Mouse (Mus musculus): ENCODE results near the gene Slc45a2. TPM values are rescaled to one million over a fixed set of nuclear protein-coding genes. Genes with fewer than 3 reads are reported as not detected.
"Not testable (repeated sequence)": the region's sequence is repeated elsewhere in the genome, so short reads cannot be mapped to it uniquely, and the experiment has no call there.

Gene Slc45a2
- total RNA-seq (2021), result not detected
- long read RNA-seq, result 0 reads

- DNase-seq (ENCODE audit: low spot score in 2 of 2), result no peak
Observed at GRCm38 (mm10) chr15:11000421-11000820, at the start of gene Slc45a2. Slc45a2 (plus strand) TSS chr15:11000721.

- no peak for DNase-seq (ENCODE audit: low spot score in 2 of 2)
Observed at GRCm38 (mm10) chr15:10951951-10952759, 48.4 kb upstream of the Slc45a2 start, which contains the start of gene C1qtnf3. C1qtnf3 (plus strand) TSS chr15:10952332.

GRCm38 (mm10) chr15:10952760-10953305 lies 47.7 kb upstream of the Slc45a2 start:
- DNase-seq (ENCODE audit: low spot score in 2 of 2), result no peak

- no peak for DNase-seq (ENCODE audit: low spot score in 2 of 2)
Observed at GRCm38 (mm10) chr15:10953465-10953864, 47.1 kb upstream of the Slc45a2 start.

- no peak for DNase-seq (ENCODE audit: low spot score in 2 of 2)
Observed at GRCm38 (mm10) chr15:10954381-10955016, 46.0 kb upstream of the Slc45a2 start.

- no peak for DNase-seq (ENCODE audit: low spot score in 2 of 2)
Observed at GRCm38 (mm10) chr15:10955156-10955555, 45.4 kb upstream of the Slc45a2 start.

GRCm38 (mm10) chr15:10956706-10957105 lies 43.8 kb upstream of the Slc45a2 start:
- no peak for DNase-seq (ENCODE audit: low spot score in 2 of 2)

GRCm38 (mm10) chr15:10959277-10960026 lies 41.1 kb upstream of the Slc45a2 start:
- DNase-seq (ENCODE audit: low spot score in 2 of 2), result no peak

- DNase-seq (ENCODE audit: low spot score in 2 of 2), result no peak
Observed at GRCm38 (mm10) chr15:10960267-10960666, 40.3 kb upstream of the Slc45a2 start.

GRCm38 (mm10) chr15:10962601-10963000 lies 37.9 kb upstream of the Slc45a2 start:
- no peak for DNase-seq (ENCODE audit: low spot score in 2 of 2)

- DNase-seq (ENCODE audit: low spot score in 2 of 2), result no peak
Observed at GRCm38 (mm10) chr15:10969439-10969838, 31.1 kb upstream of the Slc45a2 start.

- no peak for DNase-seq (ENCODE audit: low spot score in 2 of 2)
Observed at GRCm38 (mm10) chr15:10970777-10971176, 29.7 kb upstream of the Slc45a2 start.

GRCm38 (mm10) chr15:10977151-10977550 lies 23.4 kb upstream of the Slc45a2 start:
- no peak for DNase-seq (ENCODE audit: low spot score in 2 of 2)

GRCm38 (mm10) chr15:10980712-10981111 lies 19.8 kb upstream of the Slc45a2 start:
- DNase-seq (ENCODE audit: low spot score in 2 of 2), result no peak

- peak; percentile 85 to 89 for DNase-seq (ENCODE audit: low spot score in 2 of 2)
Observed at GRCm38 (mm10) chr15:10981377-10982063, 19.0 kb upstream of the Slc45a2 start, which contains the start of gene Amacr. Amacr (plus strand) TSS chr15:10981756.

- DNase-seq (ENCODE audit: low spot score in 2 of 2), result no peak
Observed at GRCm38 (mm10) chr15:10982064-10982435, 18.5 kb upstream of the Slc45a2 start.

GRCm38 (mm10) chr15:10985756-10986155 lies 14.8 kb upstream of the Slc45a2 start:
- DNase-seq (ENCODE audit: low spot score in 2 of 2), result no peak

- not testable (repeated sequence) for DNase-seq (ENCODE audit: low spot score in 2 of 2)
Observed at GRCm38 (mm10) chr15:10986477-10986876, 14.0 kb upstream of the Slc45a2 start.

- no peak for DNase-seq (ENCODE audit: low spot score in 2 of 2)
Observed at GRCm38 (mm10) chr15:10990411-10990810, 10.1 kb upstream of the Slc45a2 start.

GRCm38 (mm10) chr15:10991566-10991965 lies 9.0 kb upstream of the Slc45a2 start:
- DNase-seq (ENCODE audit: low spot score in 2 of 2), result no peak

GRCm38 (mm10) chr15:10999832-11000231 lies 689 bp upstream of the Slc45a2 start:
- DNase-seq (ENCODE audit: low spot score in 2 of 2), result no peak
